Mouse (Mus musculus) spleen, adult 2 months (tissue): ENCODE results near the gene Gm17720.

Experiments used
- CTCF ChIP-seq: fragments of 200-500 bp; IDR thresholded peaks from 2 replicates; pipeline ENCODE4 v1.5.1; 2011; ENCODE audit warnings: mild to moderate bottlenecking, inconsistent platforms; ENCODE audit not compliant: insufficient read depth, insufficient read length, insufficient replicate concordance; ENCODE audit errors: extremely low read depth
- POLR2A ChIP-seq: fragments of 200-500 bp; IDR thresholded peaks from 2 replicates; pipeline ENCODE4 v1.6.1; 2011; ENCODE audit warnings: low read depth, low read length, inconsistent platforms

DNA sequence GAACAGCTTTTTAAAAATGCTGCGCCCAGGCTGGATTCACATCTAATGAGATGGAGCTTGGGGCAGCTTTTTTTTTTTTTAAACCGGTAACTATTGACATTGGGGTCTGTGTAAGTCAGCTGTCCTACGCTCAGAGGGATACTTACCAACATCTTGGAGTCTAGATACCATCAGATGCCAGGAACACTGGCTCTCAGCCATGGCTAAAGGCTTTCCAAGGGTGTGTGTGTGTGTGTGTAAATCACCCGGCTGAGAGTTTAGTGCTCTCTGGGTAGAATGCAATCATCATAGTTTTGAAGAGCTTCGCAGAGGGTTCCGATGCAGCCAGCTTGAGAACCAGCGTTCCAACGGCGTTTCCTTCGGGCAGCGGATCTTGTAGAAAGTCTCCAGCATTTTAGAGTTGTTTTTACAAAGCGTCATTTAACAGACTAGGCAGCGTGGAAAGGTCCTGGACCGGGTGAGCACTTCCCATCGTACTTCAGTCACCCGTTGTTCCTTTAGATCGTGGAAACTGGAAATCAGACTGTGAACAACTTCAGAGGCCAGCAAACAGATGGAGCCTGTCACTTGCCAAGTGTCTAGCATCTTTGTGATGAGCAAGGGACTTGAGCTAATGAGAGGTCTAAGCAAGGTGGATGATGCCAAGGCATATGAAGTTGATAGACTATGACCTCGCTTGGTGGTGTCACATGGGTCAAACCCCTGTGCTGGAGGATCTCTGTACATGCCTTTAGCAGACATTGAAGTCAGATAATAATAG, 37.8 kb downstream of the Gm17720 start:
- no peak for TF ChIP-seq CTCF
- no peak for TF ChIP-seq POLR2A
